Mouse (Mus musculus) bone marrow, adult 2 months (tissue): ENCODE measurements at regions not wholly inside any gene's neighbourhood (a gene's known extent, or its start where the extent isn't known, plus 50 kb on each side); places are given as distances from the start of the nearest gene placed in this dataset.

ENCODE experiments used
- CTCF ChIP-seq: fragments of 200-500 bp; IDR thresholded peaks from 2 replicates; pipeline ENCODE4 v1.5.1; 2011; ENCODE audit warnings: low read length, control low read depth; ENCODE audit not compliant: control insufficient read depth, insufficient read depth
- POLR2A ChIP-seq: fragments of 200-500 bp; IDR thresholded peaks from 2 replicates; pipeline ENCODE4 v1.6.1; 2011; ENCODE audit warnings: low read depth, mild to moderate bottlenecking, control low read depth, low read length, borderline replicate concordance; ENCODE audit not compliant: control insufficient read depth

DNA sequence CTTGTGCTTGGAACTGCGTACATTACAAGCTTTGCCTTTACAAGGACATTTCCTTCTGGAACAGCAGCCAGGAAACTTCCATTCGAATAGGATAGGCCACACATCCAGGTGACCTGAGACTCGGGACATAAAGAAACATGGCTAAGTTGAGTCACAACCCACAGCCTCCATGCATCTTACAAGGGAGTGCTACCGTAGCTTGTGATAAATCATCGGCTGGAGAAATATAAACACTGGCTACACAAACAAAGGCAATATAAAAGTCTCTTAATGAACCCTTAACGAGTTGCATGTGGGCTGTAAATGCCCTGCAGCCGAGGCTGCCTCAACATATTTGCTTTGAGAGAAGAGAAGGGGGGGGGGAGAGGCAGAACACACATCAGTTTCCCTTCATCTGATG, 250.1 kb upstream of the Ank start:
- TF ChIP-seq CTCF (no peak), POLR2A (no peak)
